ENCODE assay signal across 15 mouse cellular contexts in genomic region chr15:80814792-80815191, GRCm38 (mm10).
DNase-seq lines count a peak whose midpoint lies in the region; ATAC-seq and TF ChIP-seq lines count a peak whose summit lies in the region.
"Had no signal": no experiment of that assay in that cellular context is flagged by ENCODE, and none has a peak within 500 bp of the region (broad histone marks: within the 10 kb centered on the region; RNA-seq: fewer than 3 reads in every experiment).

No protein-coding gene starts in this region.

- peaks cover 11% of the 10 kb centered on the region for H3K79me2 ChIP-seq in heart, adult 2 months (replicated peaks; ENCODE audit: control insufficient read depth, insufficient read depth, low read length)

- H3K27ac ChIP-seq in heart, embryonic 11.5 days (ENCODE audit: low read depth, low read length): 0 out of 2 replicates have a peak overlapping the region, but pooled peaks have one; percentile 10
- H3K27ac ChIP-seq in heart, adult 2 months: no peak overlapping the region
- H3K27ac ChIP-seq in thymus, adult 2 months (ENCODE audit: control insufficient read depth, insufficient read depth, low read length): peak overlapping the region; percentile 76
- peak overlapping the region; percentile 44; the same call in 1 of the 2 replicates for H3K27ac ChIP-seq in liver, postnatal 0 days (ENCODE audit: low read depth)
- H3K27ac ChIP-seq: embryonic facial prominence, embryonic 13.5 days; forebrain, embryonic 12.5 days; hindbrain, embryonic 10.5 days had no signal

- H3K9ac ChIP-seq in heart, embryonic 11.5 days (ENCODE audit: low read depth, low read length): no peak overlapping the region
- H3K9ac ChIP-seq in heart, adult 2 months (ENCODE audit: low read depth, low read length): no peak overlapping the region
- no peak overlapping the region for H3K9ac ChIP-seq in liver, postnatal 0 days (replicated peaks)
- H3K9ac ChIP-seq: embryonic facial prominence, embryonic 13.5 days; forebrain, embryonic 12.5 days had no signal

- no peak for TF ChIP-seq POLR2A in heart, adult 2 months (IDR thresholded peaks at IDR 0.05; ENCODE audit: insufficient read depth, low read depth, low read length)
- no peak for TF ChIP-seq POLR2A in thymus, adult 2 months (IDR thresholded peaks at IDR 0.05; ENCODE audit: control insufficient read depth, extremely low read depth, insufficient read depth, low read length, poor library complexity)

- ATAC-seq in heart, embryonic 11.5 days (replicated peaks; ENCODE audit: insufficient number of reproducible peaks, low FRiP score, low TSS enrichment): no peak
- ATAC-seq in liver, postnatal 0 days: no peak

- no peak for DNase-seq in heart, adult 2 months
- peak; percentile 37 for DNase-seq in thymus, adult 2 months
- no peak for DNase-seq in thymus, postnatal 10 days (ENCODE audit: low spot score in 2 of 2)
- no peak for DNase-seq in liver, postnatal 0 days
- DNase-seq in thymus, postnatal 4 days: peak; percentile 31
- DNase-seq in gastrocnemius, adult 18-20 months (ENCODE audit: low spot score): no peak
- DNase-seq in urinary bladder, postnatal 4 days (ENCODE audit: low spot score in 2 of 2): no peak
- DNase-seq: cerebellum, adult 9-11 months; kidney, adult 11 months; right cerebral cortex, postnatal 4 days had no signal

- no peaks in the 10 kb centered on the region for H3K27me3 ChIP-seq in heart, embryonic 11.5 days (ENCODE audit: control insufficient read depth, insufficient read depth, low read length)
- H3K27me3 ChIP-seq in heart, adult 2 months (ENCODE audit: control insufficient read depth, insufficient read depth, low read length): no peaks in the 10 kb centered on the region
- no peaks in the 10 kb centered on the region for H3K27me3 ChIP-seq in thymus, adult 2 months (ENCODE audit: control insufficient read depth, insufficient read depth, low read length)
- H3K27me3 ChIP-seq in liver, postnatal 0 days (ENCODE audit: insufficient read depth, low read length): no peaks in the 10 kb centered on the region
- H3K27me3 ChIP-seq: embryonic facial prominence, embryonic 13.5 days; forebrain, embryonic 12.5 days had no signal

- intact Hi-C loops in heart, adult 2 months (cut with DNase I): no loop called here

- no peaks in the 10 kb centered on the region for H3K9me3 ChIP-seq in heart, embryonic 11.5 days (replicated peaks; ENCODE audit: control insufficient read depth, low read length)
- H3K9me3 ChIP-seq in liver, postnatal 0 days (ENCODE audit: low read length): no peaks in the 10 kb centered on the region
- H3K9me3 ChIP-seq: forebrain, embryonic 12.5 days; G1E; hindbrain, embryonic 10.5 days had no signal

- H3K4me1 ChIP-seq in heart, embryonic 11.5 days (ENCODE audit: control insufficient read depth, insufficient read depth, low read length): peaks cover 30% of the 10 kb centered on the region
- H3K4me1 ChIP-seq in heart, adult 2 months (ENCODE audit: control insufficient read depth, insufficient read depth, low read length): peaks cover 15% of the 10 kb centered on the region
- H3K4me1 ChIP-seq in thymus, adult 2 months (replicated peaks; ENCODE audit: control insufficient read depth, insufficient read depth, low read length): peaks cover 11% of the 10 kb centered on the region
- H3K4me1 ChIP-seq in liver, postnatal 0 days (ENCODE audit: insufficient read depth): peaks cover 39% of the 10 kb centered on the region
- H3K4me1 ChIP-seq: forebrain, embryonic 12.5 days had no signal

- no peak overlapping the region for H3K4me3 ChIP-seq in heart, embryonic 11.5 days (ENCODE audit: low read depth, low read length)
- H3K4me3 ChIP-seq in heart, adult 2 months: no peak overlapping the region
- H3K4me3 ChIP-seq in thymus, adult 2 months (ENCODE audit: control insufficient read depth, insufficient read depth, low read length): no peak overlapping the region
- H3K4me3 ChIP-seq in liver, postnatal 0 days (ENCODE audit: low read depth, low read length): no peak overlapping the region
- H3K4me3 ChIP-seq: embryonic facial prominence, embryonic 13.5 days; forebrain, embryonic 12.5 days; hindbrain, embryonic 10.5 days had no signal

- WGBS in heart, embryonic 11.5 days (ENCODE audit: insufficient replicate concordance): 51% methylated on average over 7 of the region's 7 CpGs
- 43% methylated on average over 7 of the region's 7 CpGs for WGBS in heart, adult 2 months
- WGBS in thymus, adult 2 months: 23% methylated on average over 7 of the region's 7 CpGs
- WGBS in liver, postnatal 0 days (ENCODE audit: insufficient replicate concordance): 49% methylated on average over 7 of the region's 7 CpGs

- no peak for TF ChIP-seq CTCF in heart, adult 2 months (IDR thresholded peaks at IDR 0.05)
- TF ChIP-seq CTCF in thymus, adult 2 months (IDR thresholded peaks at IDR 0.05; ENCODE audit: borderline replicate concordance, control insufficient read depth, extremely low read depth, insufficient read depth, low read length, poor library complexity): no peak
- TF ChIP-seq CTCF in liver, postnatal 0 days (IDR thresholded peaks at IDR 0.05; ENCODE audit: low read depth): no peak

- H3K36me3 ChIP-seq in heart, embryonic 11.5 days (ENCODE audit: control insufficient read depth, insufficient read depth, low read length): no peaks in the 10 kb centered on the region; the same call in 1 of the 2 replicates
- peaks cover 23% of the 10 kb centered on the region for H3K36me3 ChIP-seq in heart, adult 2 months (ENCODE audit: control insufficient read depth, insufficient read depth, low read length)
- H3K36me3 ChIP-seq in thymus, adult 2 months (ENCODE audit: control insufficient read depth, insufficient read depth, low read length): peaks cover 4% of the 10 kb centered on the region; the same call in 1 of the 2 replicates
- H3K36me3 ChIP-seq in liver, postnatal 0 days (replicated peaks; ENCODE audit: insufficient read depth, low read length): peaks cover 9% of the 10 kb centered on the region; the same call in 1 of the 2 replicates
- H3K36me3 ChIP-seq: forebrain, embryonic 12.5 days had no signal

- H3K4me2 ChIP-seq in heart, embryonic 11.5 days: no peak overlapping the region
- H3K4me2 ChIP-seq in liver, postnatal 0 days (ENCODE audit: low read depth, low read length): peak overlapping the region; percentile 46
- H3K4me2 ChIP-seq: embryonic facial prominence, embryonic 13.5 days; forebrain, embryonic 12.5 days had no signal

- no peak for TF ChIP-seq EP300 in heart, adult 2 months (IDR thresholded peaks at IDR 0.05; ENCODE audit: insufficient read depth, low read depth, low read length)
- no peak for TF ChIP-seq EP300 in liver, postnatal 0 days (IDR thresholded peaks at IDR 0.05; ENCODE audit: low read depth)

Comparison
In these comparisons a context has a peak if more than half of its experiments do, and no peak if none do; other contexts are left out.
1. DNase-seq: peak in thymus, adult 2 months (single experiment) and thymus, postnatal 4 days (single experiment); none in heart, adult 2 months (0 of 2), thymus, postnatal 10 days (0 of 2), liver, postnatal 0 days (single experiment), gastrocnemius, adult 18-20 months (single experiment) and urinary bladder, postnatal 4 days (0 of 2).